Mouse (Mus musculus) thymus, adult 2 months (tissue): ENCODE results near the gene Adra1d. TPM values are rescaled to one million over a fixed set of nuclear protein-coding genes. Genes with fewer than 3 reads are reported as not detected.

Source experiments
- DNase-seq: peaks from one replicate; pipeline ENCODE4 v3.0.0; 2021
- H3K27ac ChIP-seq: fragments of 200-500 bp; 2 replicates; pipeline ENCODE4 v1.5.1; 2012; ENCODE audit warnings: low read length, control low read depth; ENCODE audit not compliant: control insufficient read depth, insufficient read depth
- H3K27me3 ChIP-seq: fragments of 200-500 bp; 2 replicates; pipeline ENCODE4 v1.6.1; 2012; ENCODE audit warnings: mild to moderate bottlenecking, low read length, moderate library complexity, mixed read lengths; ENCODE audit not compliant: control insufficient read depth, insufficient read depth
- H3K36me3 ChIP-seq: fragments of 200-500 bp; 2 replicates; pipeline ENCODE4 v1.6.1; 2012; ENCODE audit warnings: mild to moderate bottlenecking, low read length, moderate library complexity; ENCODE audit not compliant: control insufficient read depth, insufficient read depth
- H3K4me1 ChIP-seq: fragments of 200-500 bp; replicated peaks from 2 replicates; pipeline ENCODE4 v1.6.1; 2012; ENCODE audit warnings: low read length; ENCODE audit not compliant: control insufficient read depth, insufficient read depth
- H3K4me3 ChIP-seq: fragments of 200-500 bp; 2 replicates; pipeline ENCODE4 v1.5.1; 2012; ENCODE audit warnings: mild to moderate bottlenecking, low read length, control low read depth, moderate library complexity; ENCODE audit not compliant: control insufficient read depth, insufficient read depth
- CTCF ChIP-seq: fragments of 200-500 bp; IDR thresholded peaks from 2 replicates; pipeline ENCODE4 v1.5.1; 2012; ENCODE audit warnings: mild to moderate bottlenecking, control low read depth, low read length, moderate library complexity, borderline replicate concordance; ENCODE audit not compliant: control insufficient read depth, poor library complexity, insufficient read depth; ENCODE audit errors: extremely low read depth
- POLR2A ChIP-seq: fragments of 200-500 bp; IDR thresholded peaks from 2 replicates; pipeline ENCODE4 v1.6.1; 2012; ENCODE audit warnings: mild to moderate bottlenecking, low read length, control low read depth, moderate library complexity; ENCODE audit not compliant: control insufficient read depth, poor library complexity, insufficient read depth; ENCODE audit errors: extremely low read depth
- WGBS: fragments of 180-500 bp; shearing (Covaris S2); methylation state at CpG from one replicate; pipeline ENCODE4 v1.1.7; 2018; 5-methylcytosine and 5-hydroxymethylcytosine counted together
- polyA plus RNA-seq: library from polyadenylated mRNA; depleted of rRNA; stranded (reverse); fragments of >200 nt; gene quantifications from 2 replicates; pipeline ENCODE4 v1.2.3, GENCODE M21; 2012; rRNA removed

Gene Adra1d
- polyA plus RNA-seq, result 1.3 and 1.9 TPM in 2 replicates

GRCm38 (mm10) chr2:131561891-131562585 lies at the start of gene Adra1d:
TSS of gene Adra1d (minus strand) at chr2:131562283.
- H3K27ac ChIP-seq, result no peak within 1 kb of the TSS
- no peaks in the 10 kb centered on the region for H3K4me1 ChIP-seq
- WGBS, result 5% methylated on average over 82 of the region's 82 CpGs
- peaks cover 21% of the 10 kb centered on the region for H3K27me3 ChIP-seq
- no peak within 1 kb of the TSS for H3K4me3 ChIP-seq
- TF ChIP-seq CTCF, result no peak
- TF ChIP-seq POLR2A, result no peak
- H3K36me3 ChIP-seq, result no peaks in the 10 kb centered on the region
- DNase-seq, result no peak

- H3K27ac ChIP-seq, result no peak overlapping the region
- 69% methylated on average over 2 of the region's 2 CpGs for WGBS
- H3K27me3 ChIP-seq, result no peaks in the 10 kb centered on the region
- no peak for DNase-seq
- H3K4me1 ChIP-seq, result no peaks in the 10 kb centered on the region
- no peak overlapping the region for H3K4me3 ChIP-seq
- no peaks in the 10 kb centered on the region for H3K36me3 ChIP-seq
- TF ChIP-seq CTCF (no peak), POLR2A (no peak)
Measured at GRCm38 (mm10) chr2:131601881-131602280, 39.8 kb upstream of the Adra1d start.

DNA sequence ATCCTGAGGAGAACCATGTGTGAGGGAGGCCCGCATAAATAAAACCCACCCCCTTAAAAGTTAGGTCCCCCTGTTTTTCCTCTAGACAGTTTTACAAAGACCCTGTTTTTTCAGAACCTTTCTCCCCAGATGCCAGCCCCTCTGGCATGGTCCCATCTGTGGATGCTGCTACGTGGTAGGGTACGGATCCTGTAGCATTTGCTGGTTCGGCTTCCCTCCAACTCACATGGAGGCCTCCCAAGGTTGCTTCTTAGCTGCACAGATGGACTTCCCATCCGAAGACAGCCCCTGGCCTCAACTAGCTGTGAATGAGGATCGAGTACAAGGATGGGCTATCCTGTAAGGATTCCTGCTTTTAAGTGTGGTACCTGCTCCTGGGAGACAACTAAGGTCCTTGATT lies 32.8 kb upstream of the Adra1d start:
- no peak overlapping the region for H3K4me3 ChIP-seq
- no peaks in the 10 kb centered on the region for H3K4me1 ChIP-seq
- no peaks in the 10 kb centered on the region for H3K36me3 ChIP-seq
- WGBS, result 90% methylated on average over 6 of the region's 6 CpGs
- no peak overlapping the region for H3K27ac ChIP-seq
- H3K27me3 ChIP-seq, result no peaks in the 10 kb centered on the region
- no peak for DNase-seq
- TF ChIP-seq POLR2A (no peak), CTCF (no peak)

DNA sequence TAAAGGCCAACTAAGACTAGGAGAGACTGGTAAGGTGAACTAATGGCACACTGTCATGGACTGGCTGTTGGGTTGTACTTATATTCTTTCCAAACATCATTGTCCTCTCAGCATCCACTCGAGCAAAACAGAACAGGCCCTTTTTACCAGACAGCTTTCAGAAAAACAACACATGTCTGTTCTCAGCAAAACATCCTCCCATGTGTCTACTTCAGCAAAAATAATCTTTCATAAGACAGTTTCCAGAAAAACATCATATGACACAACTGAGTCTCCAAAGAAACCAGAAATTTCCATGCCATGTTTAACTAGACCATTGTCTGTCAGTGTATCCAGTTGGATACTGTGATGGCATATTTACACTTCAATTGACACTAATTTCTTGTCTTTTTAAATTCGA lies 25.4 kb upstream of the Adra1d start:
- Histone ChIP-seq H3K4me3 (no peak overlapping the region), H3K4me1 (no peaks in the 10 kb centered on the region), H3K36me3 (no peaks in the 10 kb centered on the region), H3K27me3 (no peaks in the 10 kb centered on the region), H3K27ac (no peak overlapping the region)
- TF ChIP-seq POLR2A (no peak), CTCF (no peak)
- DNase-seq, result no peak
- WGBS, result 92% methylated on average over 2 of the region's 2 CpGs

GRCm38 (mm10) chr2:131581506-131581905 lies 19.4 kb upstream of the Adra1d start:
- WGBS, result 93% methylated on average over 2 of the region's 2 CpGs
- DNase-seq, result no peak
- TF ChIP-seq POLR2A (no peak), CTCF (no peak)
- Histone ChIP-seq H3K27me3 (no peaks in the 10 kb centered on the region), H3K36me3 (no peaks in the 10 kb centered on the region), H3K27ac (no peak overlapping the region), H3K4me3 (no peak overlapping the region), H3K4me1 (no peaks in the 10 kb centered on the region)

DNA sequence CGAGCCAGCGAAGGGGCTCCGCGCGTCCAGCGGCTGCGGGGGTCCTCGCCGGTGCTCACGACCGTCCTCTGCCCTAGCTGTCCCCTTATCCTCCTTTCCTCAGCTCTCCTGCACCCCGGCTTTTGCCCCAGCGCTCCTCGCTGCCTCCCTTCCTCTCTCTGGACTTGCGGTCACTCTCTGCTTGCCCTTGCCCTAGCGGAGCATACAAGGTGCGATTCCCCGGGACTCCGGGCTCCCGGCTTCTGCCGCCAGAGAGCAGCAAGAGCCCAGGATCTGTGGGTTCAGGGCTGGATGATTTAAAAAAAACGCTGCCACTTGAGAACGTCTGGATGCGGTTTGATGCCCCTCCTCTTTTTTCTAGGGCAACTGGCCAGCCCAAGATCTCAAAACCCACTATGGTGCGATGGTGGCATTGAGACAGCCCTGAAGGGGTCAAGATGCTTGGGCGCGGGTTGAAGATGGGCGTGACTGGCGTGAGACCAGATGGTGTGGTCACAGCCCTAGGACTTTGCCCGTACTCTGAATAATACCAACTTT lies 571 bp upstream of the Adra1d start:
- H3K4me3 ChIP-seq, result no peak overlapping the region
- WGBS, result 5% methylated on average over 30 of the region's 30 CpGs

More for the DNA sequence above, 571 bp upstream of the Adra1d start:
- H3K27me3 ChIP-seq, result peaks cover 21% of the 10 kb centered on the region
- H3K4me1 ChIP-seq, result no peaks in the 10 kb centered on the region
- H3K36me3 ChIP-seq, result no peaks in the 10 kb centered on the region
- no peak for TF ChIP-seq CTCF
- no peak for TF ChIP-seq POLR2A
- H3K27ac ChIP-seq, result no peak overlapping the region
- no peak for DNase-seq
